Mouse (Mus musculus) spleen, adult 2 months (tissue): ENCODE measurements around the gene Hbs1l.

Source experiments
- CTCF ChIP-seq: fragments of 200-500 bp; IDR thresholded peaks from 2 replicates; pipeline ENCODE4 v1.5.1; 2011; ENCODE audit warnings: mild to moderate bottlenecking, inconsistent platforms; ENCODE audit not compliant: insufficient read depth, insufficient read length, insufficient replicate concordance; ENCODE audit errors: extremely low read depth
- POLR2A ChIP-seq: fragments of 200-500 bp; IDR thresholded peaks from 2 replicates; pipeline ENCODE4 v1.6.1; 2011; ENCODE audit warnings: low read depth, low read length, inconsistent platforms

DNA sequence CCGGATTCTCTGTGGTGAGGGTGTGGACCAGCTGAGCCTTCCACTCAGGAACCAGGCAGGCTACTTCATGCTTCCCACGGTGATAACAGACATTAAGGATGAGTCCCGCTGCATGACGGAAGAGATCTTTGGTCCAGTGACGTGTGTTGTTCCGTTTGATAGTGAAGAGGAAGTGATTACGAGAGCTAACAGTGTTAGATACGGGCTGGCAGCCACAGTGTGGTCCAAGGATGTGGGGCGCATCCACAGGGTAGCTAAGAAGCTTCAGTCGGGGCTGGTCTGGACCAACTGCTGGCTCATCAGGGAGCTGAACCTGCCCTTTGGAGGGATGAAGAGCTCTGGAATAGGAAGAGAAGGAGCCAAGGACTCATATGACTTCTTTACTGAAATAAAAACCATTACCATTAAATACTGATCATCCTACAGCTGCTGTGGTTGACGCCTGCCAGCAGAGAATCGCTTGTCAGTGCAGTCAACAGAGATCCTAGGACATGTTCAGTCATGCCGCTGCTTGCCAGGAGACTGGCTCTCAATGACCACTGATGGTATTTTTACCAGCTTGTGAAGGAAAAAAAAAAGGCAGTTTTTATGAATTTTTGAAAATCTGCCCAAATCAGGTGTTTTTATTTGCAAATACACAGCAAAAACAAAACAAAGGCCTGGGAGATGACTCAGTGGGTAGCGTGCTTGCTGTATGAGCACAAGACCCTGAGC, 99.8 kb downstream of the Hbs1l start:
- no peak for TF ChIP-seq CTCF
- no peak for TF ChIP-seq POLR2A
